Mouse (Mus musculus) embryonic facial prominence, embryonic 13.5 days (tissue): ENCODE data around the gene Sox13. TPM values are rescaled to one million over a fixed set of nuclear protein-coding genes. Genes with fewer than 3 reads are reported as not detected.
A peak's percentile ranks its signal among the peaks of the same experiment; 100 is the strongest.

ENCODE experiments used
- ATAC-seq: fragments of 200-750 bp; cut with Nextera tagmentation; 2 replicates; pipeline ENCODE4 v1.8.0; 2017; ENCODE audit warnings: low read depth; ENCODE audit not compliant: insufficient number of reproducible peaks, insufficient read depth, low FRiP score, low TSS enrichment
- H3K27ac ChIP-seq: fragments of 300-500 bp; sonication (generic); 2 replicates; pipeline ENCODE4 v1.5.1; 2015; ENCODE audit warnings: moderate library complexity, mild to moderate bottlenecking, inconsistent platforms
- H3K27me3 ChIP-seq: fragments of 300-500 bp; sonication (generic); 2 replicates; pipeline ENCODE4 v1.6.1; 2015; ENCODE audit warnings: mild to moderate bottlenecking, inconsistent platforms
- H3K36me3 ChIP-seq: fragments of 300-500 bp; sonication (generic); 2 replicates; pipeline ENCODE4 v1.6.1; 2015; ENCODE audit warnings: mild to moderate bottlenecking, inconsistent platforms
- H3K4me1 ChIP-seq: fragments of 300-500 bp; sonication (generic); 2 replicates; pipeline ENCODE4 v1.6.1; 2015; ENCODE audit warnings: inconsistent platforms
- H3K4me2 ChIP-seq: fragments of 300-500 bp; sonication (generic); 2 replicates; pipeline ENCODE4 v1.6.1; 2015; ENCODE audit warnings: moderate library complexity, mild to moderate bottlenecking, inconsistent platforms
- H3K4me3 ChIP-seq: fragments of 300-500 bp; sonication (generic); 2 replicates; pipeline ENCODE4 v1.5.1; 2015; ENCODE audit warnings: mild to moderate bottlenecking, inconsistent platforms
- H3K9ac ChIP-seq: fragments of 300-500 bp; sonication (generic); 2 replicates; pipeline ENCODE4 v1.6.1; 2015; ENCODE audit warnings: mild to moderate bottlenecking, inconsistent platforms
- H3K9me3 ChIP-seq: fragments of 300-500 bp; sonication (generic); 2 replicates; pipeline ENCODE4 v1.6.1; 2016; ENCODE audit warnings: inconsistent platforms
- WGBS: fragments of 180-500 bp; shearing (Covaris S2); methylation state at CpG from one replicate; pipeline ENCODE4 v1.1.7; 2015; ENCODE audit warnings: mixed read lengths; 5-methylcytosine and 5-hydroxymethylcytosine counted together
- polyA plus RNA-seq: library from polyadenylated mRNA; unstranded; fragments of >200 nt; fragmentation: Nextera tagmentation; extraction: Ambion mirVana; gene quantifications from 2 replicates; pipeline ENCODE4 v1.2.1, GENCODE M21; 2015

Gene Sox13
- polyA plus RNA-seq, 1 experiment from 2014 or later = 5.2 TPM

- peaks cover 12% of the 10 kb centered on the region for H3K4me1 ChIP-seq
- no peak overlapping the region for H3K4me3 ChIP-seq
- no peak overlapping the region for H3K9ac ChIP-seq
- no peaks in the 10 kb centered on the region for H3K27me3 ChIP-seq
- 66% methylated on average over 5 of the region's 5 CpGs for WGBS
- H3K27ac ChIP-seq = peak overlapping the region; percentile 75
- no peaks in the 10 kb centered on the region for H3K9me3 ChIP-seq
- peak overlapping the region; percentile 34 for H3K4me2 ChIP-seq
- 0 out of 2 replicates have a peak, but pooled peaks cover 3% of the 10 kb centered on the region for H3K36me3 ChIP-seq
- no peak for ATAC-seq
Observed at GRCm38 (mm10) chr1:133397094-133397482, 27.1 kb downstream of the Sox13 start.

GRCm38 (mm10) chr1:133396693-133397092 is 27.5 kb downstream of the Sox13 start:
- ATAC-seq = no peak
- peaks cover 12% of the 10 kb centered on the region for H3K4me1 ChIP-seq

GRCm38 (mm10) chr1:133394702-133395101 is 29.5 kb downstream of the Sox13 start:
- ATAC-seq = no peak
- H3K4me2 ChIP-seq = no peak overlapping the region
- H3K9ac ChIP-seq = no peak overlapping the region
- no peak overlapping the region for H3K27ac ChIP-seq
- peaks cover 12% of the 10 kb centered on the region for H3K4me1 ChIP-seq
- H3K4me3 ChIP-seq = no peak overlapping the region
- no peaks in the 10 kb centered on the region for H3K27me3 ChIP-seq
- WGBS = 66% methylated on average over 4 of the region's 4 CpGs
- no peaks in the 10 kb centered on the region for H3K9me3 ChIP-seq
- H3K36me3 ChIP-seq = peaks cover 18% of the 10 kb centered on the region

More at GRCm38 (mm10) chr1:133396693-133397092, 27.5 kb downstream of the Sox13 start:
- WGBS = 86% methylated on average over 5 of the region's 5 CpGs
- Histone ChIP-seq H3K27ac (no peak overlapping the region), H3K27me3 (no peaks in the 10 kb centered on the region), H3K9ac (no peak overlapping the region), H3K4me2 (no peak overlapping the region), H3K36me3 (peaks cover 7% of the 10 kb centered on the region), H3K4me3 (no peak overlapping the region), H3K9me3 (no peaks in the 10 kb centered on the region)

- H3K27ac ChIP-seq = no peak overlapping the region
- no peaks in the 10 kb centered on the region for H3K27me3 ChIP-seq
- no peak overlapping the region for H3K4me3 ChIP-seq
- no peak for ATAC-seq
- no peak overlapping the region for H3K9ac ChIP-seq
- H3K4me2 ChIP-seq = no peak overlapping the region
- peaks cover 9% of the 10 kb centered on the region for H3K4me1 ChIP-seq
- no peaks in the 10 kb centered on the region for H3K9me3 ChIP-seq
- peaks cover 39% of the 10 kb centered on the region for H3K36me3 ChIP-seq
- WGBS = 69% methylated on average over 19 of the region's 19 CpGs
Observed at GRCm38 (mm10) chr1:133387539-133388268, 36.5 kb downstream of the Sox13 start.

- no peak overlapping the region for H3K27ac ChIP-seq
- no peak overlapping the region for H3K4me3 ChIP-seq
- peak overlapping the region; percentile 51 for H3K9ac ChIP-seq
- peaks cover 9% of the 10 kb centered on the region for H3K4me1 ChIP-seq
- peaks cover 28% of the 10 kb centered on the region for H3K36me3 ChIP-seq
- H3K9me3 ChIP-seq = no peaks in the 10 kb centered on the region
- peak overlapping the region; percentile 31; the same call in 1 of the 2 replicates for H3K4me2 ChIP-seq
- no peaks in the 10 kb centered on the region for H3K27me3 ChIP-seq
- 56% methylated on average over 11 of the region's 11 CpGs for WGBS
- no peak for ATAC-seq
Observed at GRCm38 (mm10) chr1:133386209-133386608, 38.0 kb downstream of the Sox13 start.

GRCm38 (mm10) chr1:133385506-133385905 is 38.7 kb downstream of the Sox13 start:
- peaks cover 25% of the 10 kb centered on the region for H3K36me3 ChIP-seq
- no peaks in the 10 kb centered on the region for H3K9me3 ChIP-seq
- H3K4me3 ChIP-seq = peak overlapping the region; percentile 8; the same call in 1 of the 2 replicates
- peaks cover 11% of the 10 kb centered on the region for H3K4me1 ChIP-seq
- peak overlapping the region; percentile 51 for H3K9ac ChIP-seq
- peak overlapping the region; percentile 31 for H3K4me2 ChIP-seq
- no peaks in the 10 kb centered on the region for H3K27me3 ChIP-seq
- H3K27ac ChIP-seq = no peak overlapping the region
- ATAC-seq = no peak
- WGBS = 40% methylated on average over 9 of the region's 9 CpGs

GRCm38 (mm10) chr1:133383157-133383783 is 40.9 kb downstream of the Sox13 start:
- Histone ChIP-seq H3K36me3 (peaks cover 14% of the 10 kb centered on the region), H3K4me1 (peaks cover 13% of the 10 kb centered on the region), H3K9ac (no peak overlapping the region), H3K9me3 (no peaks in the 10 kb centered on the region), H3K27ac (no peak overlapping the region), H3K27me3 (no peaks in the 10 kb centered on the region), H3K4me2 (no peak overlapping the region), H3K4me3 (no peak overlapping the region)
- 93% methylated on average over 14 of the region's 14 CpGs for WGBS
- ATAC-seq = no peak

- Histone ChIP-seq H3K4me2 (no peak overlapping the region), H3K27me3 (no peaks in the 10 kb centered on the region), H3K27ac (no peak overlapping the region), H3K36me3 (peaks cover 14% of the 10 kb centered on the region), H3K9ac (no peak overlapping the region), H3K9me3 (no peaks in the 10 kb centered on the region), H3K4me1 (peaks cover 13% of the 10 kb centered on the region), H3K4me3 (no peak overlapping the region)
- WGBS = 54% methylated on average over 12 of the region's 12 CpGs
- no peak for ATAC-seq
Observed at GRCm38 (mm10) chr1:133382552-133383155, 41.5 kb downstream of the Sox13 start.

GRCm38 (mm10) chr1:133382008-133382407 is 42.2 kb downstream of the Sox13 start:
- Histone ChIP-seq H3K27ac (no peak overlapping the region), H3K36me3 (peaks cover 14% of the 10 kb centered on the region), H3K4me3 (no peak overlapping the region), H3K9ac (no peak overlapping the region), H3K4me2 (no peak overlapping the region), H3K4me1 (peaks cover 13% of the 10 kb centered on the region), H3K27me3 (no peaks in the 10 kb centered on the region), H3K9me3 (no peaks in the 10 kb centered on the region)
- 7% methylated on average over 9 of the region's 9 CpGs for WGBS
- ATAC-seq = no peak

- no peak overlapping the region for H3K4me3 ChIP-seq
- no peak for ATAC-seq
- no peaks in the 10 kb centered on the region for H3K9me3 ChIP-seq
- H3K27me3 ChIP-seq = no peaks in the 10 kb centered on the region
- H3K4me2 ChIP-seq = no peak overlapping the region
- H3K4me1 ChIP-seq = peaks cover 5% of the 10 kb centered on the region
- WGBS = 70% methylated on average over 14 of the region's 14 CpGs
- H3K36me3 ChIP-seq = peaks cover 14% of the 10 kb centered on the region
- no peak overlapping the region for H3K9ac ChIP-seq
- no peak overlapping the region for H3K27ac ChIP-seq
Observed at GRCm38 (mm10) chr1:133380347-133381065, 43.7 kb downstream of the Sox13 start.

- Histone ChIP-seq H3K4me3 (no peak overlapping the region), H3K27ac (no peak overlapping the region), H3K9me3 (no peaks in the 10 kb centered on the region), H3K4me1 (peaks cover 4% of the 10 kb centered on the region), H3K36me3 (peaks cover 14% of the 10 kb centered on the region), H3K9ac (no peak overlapping the region), H3K27me3 (no peaks in the 10 kb centered on the region), H3K4me2 (no peak overlapping the region)
- no peak for ATAC-seq
- WGBS = 83% methylated on average over 3 of the region's 3 CpGs
Observed at GRCm38 (mm10) chr1:133379986-133380320, 44.2 kb downstream of the Sox13 start.
